Mouse (Mus musculus): ENCODE results near the gene Prkag3. TPM values are rescaled to one million over a fixed set of nuclear protein-coding genes. Genes with fewer than 3 reads are reported as not detected.

Gene Prkag3
- polyA plus RNA-seq, 1 experiment: not detected

DNA sequence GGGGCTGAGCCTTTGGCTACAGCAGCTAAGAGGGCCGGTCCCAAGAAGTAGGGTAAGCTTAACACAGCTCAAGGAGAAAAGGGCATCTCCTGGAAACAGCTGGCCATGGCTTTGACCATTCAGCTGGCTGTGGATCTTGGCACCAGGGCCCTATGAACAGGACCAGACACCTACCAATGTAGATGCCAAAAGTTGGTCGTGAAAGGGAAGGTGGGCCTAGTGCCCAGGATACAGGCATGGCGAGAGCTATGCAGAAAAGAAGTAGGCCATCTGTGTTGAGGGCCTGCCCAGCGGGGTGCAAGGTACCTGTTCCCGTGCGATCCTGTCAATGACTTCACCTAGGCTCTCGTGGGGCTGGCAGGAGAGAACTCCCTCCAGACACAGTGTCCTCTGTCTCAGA, 8.2 kb downstream of the Prkag3 start:
- TF ChIP-seq CTCF (IDR thresholded peaks at IDR 0.05; ENCODE audit: low read depth, low read length): no peak
- no peak for TF ChIP-seq POLR2A (IDR thresholded peaks at IDR 0.05; ENCODE audit: borderline replicate concordance, low read depth, low read length)
- H3K4me3 ChIP-seq (ENCODE audit: insufficient read depth, low read length): no peak overlapping the region
- no peaks in the 10 kb centered on the region for H3K4me1 ChIP-seq (ENCODE audit: control insufficient read depth, insufficient read depth, low read length)
- no peak overlapping the region for H3K27ac ChIP-seq (ENCODE audit: insufficient read depth, low read depth, low read length)

DNA sequence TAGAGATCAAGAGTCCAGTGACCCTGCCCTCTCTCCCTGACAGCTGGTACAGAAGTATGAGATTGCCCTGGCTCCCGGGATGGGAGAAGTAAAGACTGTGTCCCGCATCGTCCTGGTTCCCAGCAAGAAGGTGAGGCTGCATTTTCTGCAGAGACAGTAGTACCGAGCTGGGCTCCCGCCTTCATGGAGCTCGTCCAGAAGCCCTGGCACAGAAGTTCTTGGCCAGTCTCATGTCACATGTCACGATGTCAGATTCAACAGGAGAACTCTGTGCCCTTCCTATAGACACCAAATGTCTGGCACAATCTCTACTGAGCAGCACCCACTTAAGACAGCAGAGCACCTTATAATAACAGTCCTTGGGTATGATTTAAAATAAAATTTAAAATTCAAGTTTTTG, 11.5 kb downstream of the Prkag3 start:
- H3K4me1 ChIP-seq (ENCODE audit: control insufficient read depth, insufficient read depth, low read length): no peaks in the 10 kb centered on the region
- no peak overlapping the region for H3K27ac ChIP-seq (ENCODE audit: insufficient read depth, low read depth, low read length)
- no peak overlapping the region for H3K4me3 ChIP-seq (ENCODE audit: insufficient read depth, low read length)
- no peak for TF ChIP-seq CTCF (IDR thresholded peaks at IDR 0.05; ENCODE audit: low read depth, low read length)
- no peak for TF ChIP-seq POLR2A (IDR thresholded peaks at IDR 0.05; ENCODE audit: borderline replicate concordance, low read depth, low read length)

DNA sequence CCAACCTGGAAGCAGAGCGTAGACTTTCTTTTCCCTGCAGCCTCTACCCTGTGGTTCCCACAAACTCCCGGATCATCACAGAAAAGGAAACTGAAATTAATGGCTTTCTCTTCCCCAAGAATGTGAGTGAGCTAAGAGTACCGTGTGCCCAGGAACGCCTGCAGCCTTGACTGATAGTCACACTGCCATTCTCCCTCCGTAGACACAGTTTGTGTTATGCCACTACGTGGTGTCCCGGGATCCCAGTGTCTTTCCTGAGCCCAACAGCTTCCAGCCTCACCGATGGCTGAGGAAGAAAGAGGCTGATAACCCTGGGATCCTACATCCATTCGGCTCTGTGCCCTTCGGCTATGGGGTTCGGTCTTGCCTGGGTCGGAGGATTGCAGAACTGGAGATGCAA, 12.0 kb downstream of the Prkag3 start:
- TF ChIP-seq CTCF (IDR thresholded peaks at IDR 0.05; ENCODE audit: low read depth, low read length) (no peak), POLR2A (IDR thresholded peaks at IDR 0.05; ENCODE audit: borderline replicate concordance, low read depth, low read length) (no peak)
- Histone ChIP-seq H3K4me1 (ENCODE audit: control insufficient read depth, insufficient read depth, low read length) (no peaks in the 10 kb centered on the region), H3K4me3 (ENCODE audit: insufficient read depth, low read length) (no peak overlapping the region), H3K27ac (ENCODE audit: insufficient read depth, low read depth, low read length) (no peak overlapping the region)

DNA sequence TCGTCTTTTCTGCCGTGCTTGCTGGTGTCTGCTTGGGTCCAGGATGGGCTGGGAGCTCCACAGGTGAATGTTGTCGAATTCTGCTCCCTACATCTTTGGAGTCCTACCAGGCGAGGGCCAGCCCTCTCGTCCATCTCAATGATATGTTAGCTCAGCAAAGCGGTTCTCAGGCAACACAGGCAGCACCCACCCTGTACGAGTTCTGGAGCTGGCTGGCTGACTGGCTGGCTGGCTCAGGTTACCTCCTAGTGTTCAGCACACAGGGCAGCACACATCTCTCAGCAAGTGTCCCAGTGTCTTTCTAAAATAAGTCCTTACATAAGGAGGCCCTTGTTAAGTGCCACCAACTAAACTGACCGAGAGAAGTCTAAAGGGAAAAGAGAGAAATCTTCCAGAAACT, 20.6 kb downstream of the Prkag3 start:
- no peak for TF ChIP-seq POLR2A (IDR thresholded peaks at IDR 0.05; ENCODE audit: borderline replicate concordance, low read depth, low read length)
- TF ChIP-seq CTCF (IDR thresholded peaks at IDR 0.05; ENCODE audit: low read depth, low read length): no peak
- Histone ChIP-seq H3K4me1 (ENCODE audit: control insufficient read depth, insufficient read depth, low read length) (peaks cover 18% of the 10 kb centered on the region), H3K4me3 (ENCODE audit: insufficient read depth, low read length) (no peak overlapping the region), H3K27ac (ENCODE audit: insufficient read depth, low read depth, low read length) (no peak overlapping the region)

DNA sequence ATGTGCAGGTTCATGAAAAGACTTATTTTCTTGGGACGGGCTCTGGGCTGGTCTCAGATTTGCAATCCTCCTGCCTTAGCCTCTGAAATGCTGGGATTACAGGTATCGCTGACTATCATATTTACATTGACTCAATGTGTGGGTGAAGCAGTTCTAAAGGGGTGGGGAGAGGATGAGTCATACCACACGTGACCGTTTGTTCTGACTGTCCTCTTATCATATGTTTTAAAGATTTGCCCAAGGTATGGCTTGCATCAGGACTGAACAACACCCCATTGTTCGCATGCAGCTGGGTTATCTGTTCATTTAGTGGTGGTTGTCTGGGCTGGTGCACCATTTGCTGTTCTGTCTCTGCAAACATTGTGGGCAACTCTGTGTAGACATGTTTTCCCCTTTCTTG, 22.3 kb downstream of the Prkag3 start:
- no peak overlapping the region for H3K4me3 ChIP-seq (ENCODE audit: insufficient read depth, low read length)
- peaks cover 18% of the 10 kb centered on the region for H3K4me1 ChIP-seq (ENCODE audit: control insufficient read depth, insufficient read depth, low read length)
- H3K27ac ChIP-seq (ENCODE audit: insufficient read depth, low read depth, low read length): no peak overlapping the region
- TF ChIP-seq CTCF (IDR thresholded peaks at IDR 0.05; ENCODE audit: low read depth, low read length) (no peak), POLR2A (IDR thresholded peaks at IDR 0.05; ENCODE audit: borderline replicate concordance, low read depth, low read length) (no peak)

DNA sequence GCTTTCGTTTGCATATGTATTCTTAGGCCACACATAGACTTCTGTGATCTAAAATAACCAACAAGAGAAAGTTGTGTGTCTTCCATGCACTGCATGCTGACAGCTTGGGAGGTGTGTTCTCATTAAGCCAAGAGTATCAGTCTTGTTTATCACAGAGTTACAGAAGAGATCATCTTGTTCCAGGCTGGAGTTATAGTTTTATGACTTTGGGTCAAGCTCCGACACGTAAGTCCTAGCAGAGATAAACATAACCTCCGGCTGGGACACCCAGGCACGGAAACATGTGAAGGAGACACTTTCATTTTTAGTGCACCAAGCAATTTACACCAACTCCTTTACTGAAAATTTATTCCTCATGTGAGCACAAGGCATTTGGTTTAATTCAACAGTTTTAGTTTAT, 22.9 kb downstream of the Prkag3 start:
- H3K4me3 ChIP-seq (ENCODE audit: insufficient read depth, low read length): no peak overlapping the region

DNA sequence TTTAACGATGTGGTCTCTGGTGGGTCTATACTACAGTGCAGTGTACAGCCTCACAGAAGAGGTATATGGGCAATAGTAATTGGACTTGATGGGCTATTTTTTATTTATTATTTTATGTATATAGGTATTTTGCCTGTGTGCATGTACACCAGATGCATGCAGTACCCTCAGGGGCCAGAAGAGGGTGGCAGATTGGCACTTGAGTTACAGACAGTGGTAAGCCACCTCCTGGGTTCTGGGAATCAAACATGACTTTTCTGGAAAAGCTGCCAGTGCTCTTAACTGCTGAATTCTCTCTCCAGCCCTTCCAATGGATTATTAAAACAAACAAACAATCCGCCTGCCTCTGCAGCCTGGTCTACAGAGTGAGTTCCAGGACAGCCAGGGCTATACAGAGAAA, 25.3 kb downstream of the Prkag3 start:
- TF ChIP-seq POLR2A (IDR thresholded peaks at IDR 0.05; ENCODE audit: borderline replicate concordance, low read depth, low read length) (no peak), CTCF (IDR thresholded peaks at IDR 0.05; ENCODE audit: low read depth, low read length) (no peak)
- Histone ChIP-seq H3K4me1 (ENCODE audit: control insufficient read depth, insufficient read depth, low read length) (peaks cover 24% of the 10 kb centered on the region), H3K27ac (ENCODE audit: insufficient read depth, low read depth, low read length) (no peak overlapping the region), H3K4me3 (ENCODE audit: insufficient read depth, low read length) (no peak overlapping the region)

More for the DNA sequence above, 22.9 kb downstream of the Prkag3 start:
- Histone ChIP-seq H3K27ac (ENCODE audit: insufficient read depth, low read depth, low read length) (no peak overlapping the region), H3K4me1 (ENCODE audit: control insufficient read depth, insufficient read depth, low read length) (peaks cover 20% of the 10 kb centered on the region)
- no peak for TF ChIP-seq CTCF (IDR thresholded peaks at IDR 0.05; ENCODE audit: low read depth, low read length)
- TF ChIP-seq POLR2A (IDR thresholded peaks at IDR 0.05; ENCODE audit: borderline replicate concordance, low read depth, low read length): no peak

DNA sequence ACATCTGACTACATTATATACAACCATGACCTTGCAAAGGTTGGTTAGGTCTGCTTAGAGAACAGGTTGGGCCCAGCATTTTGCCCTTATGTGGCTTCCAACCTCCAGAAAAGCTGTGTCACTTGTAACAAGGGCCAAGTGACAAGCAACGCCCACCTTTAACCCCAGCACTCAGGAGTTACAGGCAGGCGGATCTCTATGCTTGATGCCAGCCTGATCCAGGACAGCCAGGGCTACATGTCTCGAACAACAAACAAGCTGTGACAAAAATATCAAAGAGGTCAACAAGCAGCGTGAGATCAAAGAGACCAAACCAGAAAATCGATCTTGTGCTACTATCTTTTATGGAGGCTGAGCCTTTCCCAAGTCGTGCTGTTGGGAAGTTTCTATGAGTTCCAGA, 27.4 kb downstream of the Prkag3 start:
- Histone ChIP-seq H3K4me1 (ENCODE audit: control insufficient read depth, insufficient read depth, low read length) (peaks cover 16% of the 10 kb centered on the region), H3K27ac (ENCODE audit: insufficient read depth, low read depth, low read length) (no peak overlapping the region), H3K4me3 (ENCODE audit: insufficient read depth, low read length) (no peak overlapping the region)
- no peak for TF ChIP-seq CTCF (IDR thresholded peaks at IDR 0.05; ENCODE audit: low read depth, low read length)
- TF ChIP-seq POLR2A (IDR thresholded peaks at IDR 0.05; ENCODE audit: borderline replicate concordance, low read depth, low read length): no peak

DNA sequence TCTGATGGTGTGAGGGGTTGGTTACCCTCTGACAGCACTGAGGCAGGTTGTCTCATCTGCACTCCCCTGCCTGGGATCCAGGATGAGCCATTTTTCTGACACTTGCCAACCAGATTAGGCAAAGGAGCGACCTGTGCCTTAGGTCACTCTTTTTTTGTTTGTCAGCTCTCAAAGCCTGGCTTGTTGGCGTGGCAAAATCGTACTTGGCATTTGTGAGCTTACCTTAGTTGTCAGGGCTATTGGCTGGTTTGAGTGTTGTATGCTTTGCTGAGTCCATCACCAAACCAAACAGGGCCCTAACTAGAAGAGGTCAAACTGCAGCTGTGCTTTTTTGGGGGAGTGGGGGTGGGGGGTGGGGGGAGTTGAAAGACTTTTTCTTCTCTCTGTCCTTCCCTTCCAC, 29.7 kb downstream of the Prkag3 start:
- TF ChIP-seq POLR2A (IDR thresholded peaks at IDR 0.05; ENCODE audit: borderline replicate concordance, low read depth, low read length) (no peak), CTCF (IDR thresholded peaks at IDR 0.05; ENCODE audit: low read depth, low read length) (no peak)
- Histone ChIP-seq H3K4me3 (ENCODE audit: insufficient read depth, low read length) (no peak overlapping the region), H3K4me1 (ENCODE audit: control insufficient read depth, insufficient read depth, low read length) (peaks cover 19% of the 10 kb centered on the region), H3K27ac (ENCODE audit: insufficient read depth, low read depth, low read length) (no peak overlapping the region)

DNA sequence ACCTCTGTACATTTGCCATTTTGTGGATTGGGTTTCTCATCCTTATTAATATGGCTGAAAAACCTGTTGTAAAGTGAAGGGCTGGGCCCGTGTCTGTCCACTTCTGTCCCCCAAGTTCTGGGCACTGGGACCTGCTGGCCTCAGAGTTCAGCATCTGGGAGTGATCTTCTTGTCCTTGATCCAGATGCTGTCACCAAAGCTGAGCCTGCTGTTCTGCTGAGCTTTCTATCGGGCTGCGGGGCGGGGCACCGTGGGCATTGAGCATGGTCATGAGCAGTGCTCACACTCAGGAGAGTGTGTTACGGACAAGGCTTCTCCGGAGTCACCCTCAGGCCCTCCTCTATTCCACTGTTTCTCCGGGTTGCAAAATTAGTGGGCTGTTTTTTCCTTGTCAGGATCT, 30.9 kb downstream of the Prkag3 start:
- Histone ChIP-seq H3K27ac (ENCODE audit: insufficient read depth, low read depth, low read length) (no peak overlapping the region), H3K4me1 (ENCODE audit: control insufficient read depth, insufficient read depth, low read length) (peaks cover 19% of the 10 kb centered on the region), H3K4me3 (ENCODE audit: insufficient read depth, low read length) (no peak overlapping the region)
- TF ChIP-seq POLR2A (IDR thresholded peaks at IDR 0.05; ENCODE audit: borderline replicate concordance, low read depth, low read length) (no peak), CTCF (IDR thresholded peaks at IDR 0.05; ENCODE audit: low read depth, low read length) (no peak)

DNA sequence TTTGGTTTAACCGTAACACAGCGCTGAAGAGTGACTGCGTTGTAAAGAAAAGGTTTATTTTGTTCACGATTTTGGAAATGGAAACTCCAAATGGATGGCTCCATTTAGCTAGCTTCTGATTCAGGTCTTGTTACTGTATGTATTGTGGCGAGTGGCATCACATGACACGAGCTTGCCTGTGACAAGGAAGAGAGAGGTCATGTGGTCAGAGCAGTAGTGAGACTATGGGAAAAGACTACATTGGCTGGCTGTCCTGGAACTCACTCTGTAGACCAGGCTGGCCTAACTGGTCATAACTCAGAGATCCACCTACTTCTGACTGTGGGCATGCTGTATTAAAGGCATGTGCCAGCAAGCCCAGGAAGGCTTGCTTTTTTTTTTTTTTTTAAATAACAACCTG, 33.1 kb downstream of the Prkag3 start:
- H3K4me1 ChIP-seq (ENCODE audit: control insufficient read depth, insufficient read depth, low read length): peaks cover 22% of the 10 kb centered on the region
- peak overlapping the region; percentile 100 for H3K27ac ChIP-seq (ENCODE audit: insufficient read depth, low read depth, low read length)
- peak overlapping the region; percentile 89 for H3K4me3 ChIP-seq (ENCODE audit: insufficient read depth, low read length)
- no peak for TF ChIP-seq POLR2A (IDR thresholded peaks at IDR 0.05; ENCODE audit: borderline replicate concordance, low read depth, low read length)
- no peak for TF ChIP-seq CTCF (IDR thresholded peaks at IDR 0.05; ENCODE audit: low read depth, low read length)

Measured in bone marrow macrophage, adult 2 months (primary cell).